16 mouse cellular contexts compared by ENCODE assay signal in genomic region chr6:145638248-145638647, GRCm38 (mm10). TPM values are rescaled to one million over a fixed set of nuclear protein-coding genes. Genes with fewer than 3 reads are reported as not detected.
A peak's percentile ranks its signal among the peaks of the same experiment; 100 is the strongest.
DNase-seq lines count a peak whose midpoint lies in the region; ATAC-seq lines count a peak whose summit lies in the region.
"Had no signal": no experiment of that assay in that cellular context is flagged by ENCODE, and none has a peak within 500 bp of the region (broad histone marks: within the 10 kb centered on the region; RNA-seq: fewer than 3 reads in every experiment).

No protein-coding gene starts in this region.

- H3K4me2 ChIP-seq in heart, embryonic 12.5 days = no peak overlapping the region
- no peak overlapping the region for H3K4me2 ChIP-seq in lung, embryonic 16.5 days (ENCODE audit: low read depth, low read length)
- H3K4me2 ChIP-seq: hindbrain, embryonic 13.5 days; limb, embryonic 12.5 days had no signal

- no peak for ATAC-seq in heart, embryonic 12.5 days (ENCODE audit: insufficient number of reproducible peaks, low FRiP score)
- ATAC-seq in lung, embryonic 16.5 days (ENCODE audit: low read depth) = peak; percentile 73
- ATAC-seq: activated CD4-positive, CD25-positive, alpha-beta regulatory T cell, adult 4 months had no signal

- no peak overlapping the region for H3K9ac ChIP-seq in heart, embryonic 12.5 days
- H3K9ac ChIP-seq in lung, embryonic 16.5 days (ENCODE audit: low read length) = no peak overlapping the region
- H3K9ac ChIP-seq: hindbrain, embryonic 13.5 days; limb, embryonic 12.5 days had no signal

- no peaks in the 10 kb centered on the region for H3K27me3 ChIP-seq in heart, embryonic 12.5 days (replicated peaks)
- H3K27me3 ChIP-seq in lung, embryonic 16.5 days (ENCODE audit: control insufficient read depth, insufficient read depth, low read depth, low read length) = no peaks in the 10 kb centered on the region
- H3K27me3 ChIP-seq: hindbrain, embryonic 13.5 days; limb, embryonic 12.5 days had no signal

- no peak overlapping the region for H3K4me3 ChIP-seq in heart, embryonic 12.5 days
- H3K4me3 ChIP-seq in lung, embryonic 16.5 days (ENCODE audit: low read length) = no peak overlapping the region
- H3K4me3 ChIP-seq: hindbrain, embryonic 13.5 days; limb, embryonic 12.5 days had no signal

- peak; percentile 81 for DNase-seq in heart, adult 11 months
- peak; percentile 77 for DNase-seq in adrenal gland, adult 2 months
- peak; percentile 26 to 43 for DNase-seq in kidney, adult 8-10 months
- DNase-seq in thymus, postnatal 10 days (ENCODE audit: low spot score in 2 of 2) = no peak
- no peak for DNase-seq in spleen, postnatal 4 days (ENCODE audit: low spot score in 2 of 2)
- DNase-seq in gastrocnemius, adult 18-20 months (ENCODE audit: low spot score) = no peak
- DNase-seq: cerebellum, adult 11 months had no signal

- H3K9me3 ChIP-seq in heart, embryonic 12.5 days (replicated peaks) = peaks cover 16% of the 10 kb centered on the region
- peaks cover 8% of the 10 kb centered on the region for H3K9me3 ChIP-seq in lung, embryonic 16.5 days (ENCODE audit: control insufficient read depth, low read length)

- peaks cover 9% of the 10 kb centered on the region for H3K4me1 ChIP-seq in heart, embryonic 12.5 days (replicated peaks)
- H3K4me1 ChIP-seq in lung, embryonic 16.5 days (replicated peaks; ENCODE audit: control insufficient read depth, insufficient read depth, low read length) = peaks cover 16% of the 10 kb centered on the region
- H3K4me1 ChIP-seq: hindbrain, embryonic 13.5 days had no signal

- 49% methylated on average over 6 of the region's 6 CpGs for WGBS in heart, embryonic 12.5 days
- 27% methylated on average over 6 of the region's 6 CpGs for WGBS in lung, embryonic 16.5 days

- no peak overlapping the region for H3K27ac ChIP-seq in heart, embryonic 12.5 days (ENCODE audit: poor library complexity, severe bottlenecking)
- H3K27ac ChIP-seq in lung, embryonic 16.5 days (ENCODE audit: low read length) = peak overlapping the region; percentile 72
- H3K27ac ChIP-seq: hindbrain, embryonic 13.5 days; limb, embryonic 12.5 days had no signal

- 0 out of 2 replicates have a peak, but pooled peaks cover 2% of the 10 kb centered on the region for H3K36me3 ChIP-seq in heart, embryonic 12.5 days
- H3K36me3 ChIP-seq in lung, embryonic 16.5 days (ENCODE audit: control insufficient read depth, insufficient read depth, low read length) = no peaks in the 10 kb centered on the region
- H3K36me3 ChIP-seq: G1E; hindbrain, embryonic 13.5 days; limb, embryonic 12.5 days had no signal

RNA-seq across cellular contexts. Expression of gene Tuba3b, which starts 22.7 kb away (rescaled TPM):
- polyA plus RNA-seq in heart, embryonic 12.5 days (2016; fragmentation: Nextera tagmentation; extraction: Ambion mirVana) = not detected in 2 replicates
- total RNA-seq in adrenal gland, adult 2 months (2021) = not detected
- polyA plus RNA-seq in adrenal gland, adult 2 months (2012; rRNA removed) = not detected in 2 replicates
- not detected in 2 replicates for polyA plus RNA-seq in lung, embryonic 16.5 days (2015; fragmentation: Nextera tagmentation; extraction: Ambion mirVana)
- not detected for total RNA-seq in gastrocnemius, adult 18-20 months (2021)
- total RNA-seq: G1E; gastrocnemius, adult 8-10 months; megakaryocyte progenitor cell, adult 5-6 weeks had no signal
- polyA plus RNA-seq: activated CD4-positive, CD25-positive, alpha-beta regulatory T cell, adult 4 months; G1E; hindbrain, embryonic 13.5 days; limb, embryonic 12.5 days; urinary bladder, adult 2 months had no signal

RNA-seq across cellular contexts. Expression of gene Lmntd1, which starts 24.1 kb away (rescaled TPM):
- 7.0 and 7.7 TPM in 2 replicates for polyA plus RNA-seq in heart, embryonic 12.5 days (2016; fragmentation: Nextera tagmentation; extraction: Ambion mirVana)
- total RNA-seq in adrenal gland, adult 2 months (2021) = 1 to 10 TPM in 1 of 2 experiments, under 1 TPM in 1; 0.75 to 1.2 TPM
- polyA plus RNA-seq in adrenal gland, adult 2 months (2012; rRNA removed) = 0.21 and 0.29 TPM in 2 replicates
- 0.83 and 1.3 TPM in 2 replicates for polyA plus RNA-seq in lung, embryonic 16.5 days (2015; fragmentation: Nextera tagmentation; extraction: Ambion mirVana)
- total RNA-seq in gastrocnemius, adult 18-20 months (2021) = not detected
- total RNA-seq: megakaryocyte progenitor cell, adult 5-6 weeks had no signal
- polyA plus RNA-seq: G1E had no signal

Comparison
In these comparisons a context has a peak if more than half of its experiments do, and no peak if none do; other contexts are left out.
1. DNase-seq: peak in heart, adult 11 months (single experiment), adrenal gland, adult 2 months (single experiment) and kidney, adult 8-10 months (2 of 2); none in thymus, postnatal 10 days (0 of 2), spleen, postnatal 4 days (0 of 2) and gastrocnemius, adult 18-20 months (single experiment).